Mouse (Mus musculus) olfactory bulb, adult 2 months (tissue): Measurements from ENCODE around the gene Rom1.

Experiments
- CTCF ChIP-seq: fragments of 200-500 bp; IDR thresholded peaks from 2 replicates; pipeline ENCODE4 v1.5.1; 2012; ENCODE audit warnings: low read depth, mild to moderate bottlenecking, low read length, moderate library complexity; ENCODE audit not compliant: insufficient read depth
- POLR2A ChIP-seq: fragments of 200-500 bp; IDR thresholded peaks from 2 replicates; pipeline ENCODE4 v1.6.1; 2012; ENCODE audit warnings: mild to moderate bottlenecking, low read depth, low read length, moderate library complexity; ENCODE audit not compliant: insufficient read depth

DNA sequence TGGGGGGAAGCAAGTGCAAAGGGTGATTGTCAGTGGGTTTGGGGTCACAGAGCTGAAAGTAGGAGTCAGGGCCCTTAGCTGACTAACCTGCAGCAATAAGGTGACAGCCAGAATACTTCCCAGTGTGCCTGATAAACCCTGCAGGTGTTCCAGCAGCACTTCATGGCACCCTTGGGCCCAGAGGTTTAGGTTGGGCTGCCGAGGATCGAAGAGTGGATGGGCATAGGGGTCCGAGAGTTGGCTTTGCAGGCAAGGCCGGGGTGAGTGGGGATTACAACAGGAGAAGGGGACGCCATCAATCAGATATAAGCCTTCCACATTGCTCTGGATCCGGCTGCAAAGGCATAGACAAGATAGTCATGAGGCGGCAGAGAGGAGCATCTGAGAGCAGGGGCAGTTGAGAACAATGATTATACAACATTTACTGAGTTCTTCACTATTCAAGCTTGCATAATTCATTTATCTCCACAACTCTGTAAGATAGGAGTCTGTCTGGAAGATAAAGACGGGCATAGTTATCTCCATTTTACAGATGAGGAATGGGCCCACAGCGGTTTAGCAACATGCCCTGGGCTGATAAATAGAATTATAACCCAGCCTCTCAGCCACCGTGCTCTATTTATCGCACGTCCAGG, 1.1 kb downstream of the Rom1 start:
- no peak for TF ChIP-seq CTCF
- no peak for TF ChIP-seq POLR2A
